Mouse (Mus musculus) embryo, embryonic 10.5 days (tissue): Measurements from ENCODE around the gene Shisa2.
A peak's percentile ranks its signal among the peaks of the same experiment; 100 is the strongest.

Experiments used
- DNase-seq: peaks from one replicate; pipeline ENCODE4 v3.0.0-alpha.2; 2015; ENCODE audit warnings: low spot score

Gene Shisa2

GRCm38 (mm10) chr14:59630096-59630495, 5.0 kb downstream of the Shisa2 start:
- no peak for DNase-seq

- no peak for DNase-seq
These were observed 7.0 kb downstream of the Shisa2 start for GRCm38 (mm10) chr14:59632067-59632466.

GRCm38 (mm10) chr14:59633295-59633898, 8.3 kb downstream of the Shisa2 start:
- no peak for DNase-seq

GRCm38 (mm10) chr14:59633988-59634387, 8.9 kb downstream of the Shisa2 start:
- DNase-seq, result no peak

GRCm38 (mm10) chr14:59638906-59639703, 14.0 kb downstream of the Shisa2 start:
- DNase-seq, result peak; percentile 42

GRCm38 (mm10) chr14:59641856-59642255, 16.7 kb downstream of the Shisa2 start:
- DNase-seq, result peak; percentile 76

GRCm38 (mm10) chr14:59643582-59643981, 18.5 kb downstream of the Shisa2 start:
- DNase-seq, result no peak

- no peak for DNase-seq
These were observed 19.1 kb downstream of the Shisa2 start for GRCm38 (mm10) chr14:59644166-59644565.

GRCm38 (mm10) chr14:59644896-59645295, 19.8 kb downstream of the Shisa2 start:
- no peak for DNase-seq

- no peak for DNase-seq
These were observed 22.0 kb downstream of the Shisa2 start for GRCm38 (mm10) chr14:59646826-59647697.

GRCm38 (mm10) chr14:59648611-59649010, 23.5 kb downstream of the Shisa2 start:
- no peak for DNase-seq

GRCm38 (mm10) chr14:59649337-59649736, 24.2 kb downstream of the Shisa2 start:
- DNase-seq, result no peak

GRCm38 (mm10) chr14:59656591-59656990, 31.5 kb downstream of the Shisa2 start:
- no peak for DNase-seq

- DNase-seq, result no peak
These were observed 32.0 kb downstream of the Shisa2 start for GRCm38 (mm10) chr14:59657098-59657497.

GRCm38 (mm10) chr14:59672893-59673515, 47.9 kb downstream of the Shisa2 start:
- no peak for DNase-seq

GRCm38 (mm10) chr14:59674556-59674955, 49.4 kb downstream of the Shisa2 start:
- DNase-seq, result no peak

GRCm38 (mm10) chr14:59675330-59675729, 50.2 kb downstream of the Shisa2 start:
- DNase-seq, result no peak

- DNase-seq, result no peak
These were observed 52.5 kb downstream of the Shisa2 start for GRCm38 (mm10) chr14:59677598-59678003.
